Mouse (Mus musculus) embryo, embryonic 9.5 days (tissue): ENCODE measurements around the gene Cilp.

Experiments
- DNase-seq: peaks from one replicate; pipeline ENCODE4 v3.0.0-alpha.2; 2017; ENCODE audit errors: extremely low spot score

Gene Cilp

DNA sequence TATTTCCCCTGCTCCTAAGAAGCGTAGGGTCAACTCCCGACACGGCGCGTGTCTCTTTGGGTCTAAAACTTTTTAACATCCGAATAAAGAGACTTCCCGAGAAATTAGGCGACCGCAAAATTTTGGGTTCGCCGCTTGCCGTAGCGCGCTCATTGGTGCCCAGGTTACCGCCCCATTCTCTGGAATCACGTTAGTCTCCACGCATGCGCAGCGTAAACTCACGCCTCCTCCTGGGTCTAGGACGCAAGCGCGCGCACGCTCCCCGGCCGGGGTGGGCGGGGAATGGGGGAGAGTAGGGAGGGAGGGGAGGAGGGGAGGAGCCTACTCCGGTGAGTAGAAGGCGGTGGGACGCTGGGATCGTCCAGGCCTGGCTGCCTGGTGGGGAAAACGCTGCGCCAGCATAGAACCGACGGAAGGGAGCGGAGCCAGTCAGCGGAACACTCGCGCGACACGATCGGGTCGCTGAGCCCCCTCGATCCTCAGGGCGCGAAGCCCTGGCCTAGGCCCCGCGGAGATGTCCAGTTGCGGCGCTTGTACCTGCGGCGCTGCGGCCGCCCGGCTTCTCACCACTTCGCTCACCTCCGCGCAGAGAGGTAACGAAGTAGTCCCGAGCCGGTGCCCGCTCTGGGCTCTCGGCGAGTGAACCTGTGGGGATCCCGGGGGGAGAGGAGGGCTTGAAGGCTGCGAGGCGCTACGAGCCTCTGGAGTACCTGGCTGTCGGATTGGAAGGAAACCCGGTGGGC, 29.2 kb downstream of the Cilp start, which contains the start of gene Clpx:
Clpx (plus strand) TSS at position 288 of the 743 bp plus-strand sequence.
- DNase-seq: peak; percentile 99

DNA sequence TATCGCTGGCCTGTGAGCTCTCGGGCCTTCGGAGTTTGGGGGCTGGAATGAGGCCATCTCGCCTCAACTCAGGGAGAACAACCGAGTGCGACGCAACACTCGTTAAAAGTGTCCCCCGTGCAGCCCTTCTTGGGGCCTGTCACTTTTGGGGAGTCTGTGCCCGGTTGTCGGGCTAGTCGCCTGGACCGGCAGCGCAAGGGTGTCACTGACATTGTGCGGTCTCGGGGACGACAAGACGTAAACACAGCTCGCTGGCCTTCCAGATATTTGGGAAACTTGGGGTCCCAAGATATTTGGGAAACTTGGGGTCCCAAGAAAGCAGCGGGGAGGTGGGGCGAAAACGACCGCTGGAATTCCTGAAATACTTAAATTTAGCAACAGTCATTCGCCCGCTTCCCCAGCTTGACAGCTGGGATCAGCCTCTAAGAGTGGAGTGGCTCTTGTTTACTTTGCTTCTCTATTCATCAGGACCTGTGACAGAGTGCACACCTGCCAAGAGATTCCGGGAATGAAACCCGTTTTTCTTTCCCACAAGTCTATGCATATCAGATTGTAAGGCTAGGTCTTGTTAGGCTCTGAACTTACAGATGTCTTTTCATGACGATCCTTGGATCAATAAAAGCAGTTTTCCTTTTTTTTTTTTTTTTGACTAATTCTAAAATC, 29.9 kb downstream of the Cilp start:
- no peak for DNase-seq

DNA sequence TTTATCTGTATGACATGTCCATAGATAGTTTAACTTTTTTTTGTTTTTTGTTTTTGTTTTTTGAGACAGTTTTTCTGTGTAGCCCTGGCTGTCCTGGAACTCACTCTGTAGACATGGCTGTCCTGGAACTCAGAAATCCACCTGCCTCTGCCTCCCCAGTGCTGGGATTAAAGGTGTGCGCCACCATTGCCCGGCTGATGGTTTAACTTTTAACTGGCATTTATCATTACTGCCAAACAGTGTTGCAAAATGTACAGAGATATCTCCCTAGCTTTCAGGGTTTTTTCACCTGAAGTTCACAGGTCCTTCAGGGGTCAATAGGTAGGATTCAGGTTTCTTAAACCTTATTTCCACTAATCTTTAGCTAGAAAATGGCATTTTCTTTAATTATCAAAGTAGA, 32.1 kb downstream of the Cilp start:
- DNase-seq: no peak

DNA sequence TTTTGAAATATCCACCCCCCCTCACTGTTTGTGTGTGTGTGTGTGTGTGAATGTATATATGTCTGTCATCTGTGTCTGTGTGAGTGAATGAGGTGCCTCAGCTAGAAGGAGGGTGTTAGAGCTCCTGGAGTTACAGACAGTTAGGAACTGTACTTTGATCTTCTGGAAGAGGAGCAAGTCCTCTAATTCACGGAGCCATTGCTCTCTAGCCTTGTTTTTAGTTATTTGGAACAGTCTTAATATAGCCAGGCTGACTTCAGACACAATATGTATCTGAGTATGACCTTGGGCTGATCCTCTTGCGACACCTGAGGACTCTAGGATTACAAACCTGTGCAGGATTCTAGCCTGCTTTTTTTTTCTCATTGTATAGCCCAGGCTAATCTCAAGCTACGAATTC, 33.8 kb downstream of the Cilp start:
- DNase-seq: no peak

DNA sequence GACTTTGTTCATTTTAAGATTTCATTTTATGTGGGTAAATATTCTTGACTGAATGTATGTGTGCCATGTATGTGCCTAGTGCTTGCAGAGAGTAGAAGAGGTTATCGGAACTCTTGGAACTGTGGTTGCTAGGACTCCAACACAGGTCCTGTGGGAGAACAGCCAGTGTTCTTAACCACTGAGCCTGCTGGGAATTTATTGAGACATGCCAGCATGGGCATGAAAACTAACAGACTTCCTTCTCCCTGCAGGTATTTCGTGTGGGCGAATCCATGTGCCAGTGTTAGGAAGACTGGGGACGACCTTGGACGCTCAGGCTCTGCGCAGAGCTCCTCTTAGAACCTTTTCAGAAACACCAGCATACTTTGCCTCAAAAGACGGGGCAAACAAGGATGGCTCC, 34.7 kb downstream of the Cilp start:
- no peak for DNase-seq

DNA sequence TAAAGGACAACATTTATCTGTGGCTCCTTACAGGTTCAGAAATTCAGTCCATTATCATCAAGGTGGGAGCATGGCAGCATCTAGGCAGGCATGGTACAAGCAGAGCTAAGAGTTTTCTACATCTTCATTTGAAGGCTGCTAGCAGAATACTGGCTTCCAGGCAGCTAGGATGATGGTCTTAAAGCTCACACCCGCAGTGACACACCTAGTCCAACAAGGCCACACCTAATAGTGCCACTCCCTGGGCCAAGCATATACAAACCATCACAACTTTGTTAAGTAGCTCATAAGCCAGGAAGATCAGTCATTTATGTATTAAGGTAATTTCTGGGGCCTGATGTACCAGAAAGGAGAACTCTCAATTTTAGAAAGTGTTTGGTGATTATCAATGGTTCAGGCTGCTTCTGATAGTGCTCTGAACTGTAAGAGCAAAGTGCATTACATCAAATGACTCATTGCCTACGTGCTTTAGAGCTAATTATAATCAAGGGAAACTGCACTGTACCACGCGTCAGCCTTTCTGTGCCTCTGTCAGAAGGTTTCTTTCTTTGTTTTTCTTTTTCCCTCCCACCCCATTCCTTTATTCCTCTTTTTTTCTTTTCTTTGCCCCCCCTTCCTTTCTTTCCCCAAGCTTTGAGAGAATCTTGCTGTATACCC, 37.5 kb downstream of the Cilp start:
- no peak for DNase-seq

DNA sequence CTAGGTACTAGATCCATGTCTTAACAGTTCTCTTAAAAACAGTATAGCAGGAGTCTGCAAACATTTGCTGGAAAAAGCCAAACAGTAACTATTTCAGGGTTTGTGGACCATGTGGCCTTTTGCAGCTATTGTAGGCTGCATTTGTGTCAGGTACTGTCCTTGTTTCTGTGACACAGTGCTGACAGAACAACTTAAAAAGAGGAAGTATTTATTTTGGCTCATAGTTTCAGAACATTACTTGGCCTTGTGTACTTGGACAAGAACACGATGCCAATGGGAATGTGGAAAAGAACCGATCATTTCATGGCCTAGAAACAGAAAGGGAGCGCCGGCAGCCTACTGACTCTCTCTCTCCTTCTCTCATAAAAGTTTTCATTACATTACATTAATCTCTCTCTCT, 38.6 kb downstream of the Cilp start:
- DNase-seq: no peak

DNA sequence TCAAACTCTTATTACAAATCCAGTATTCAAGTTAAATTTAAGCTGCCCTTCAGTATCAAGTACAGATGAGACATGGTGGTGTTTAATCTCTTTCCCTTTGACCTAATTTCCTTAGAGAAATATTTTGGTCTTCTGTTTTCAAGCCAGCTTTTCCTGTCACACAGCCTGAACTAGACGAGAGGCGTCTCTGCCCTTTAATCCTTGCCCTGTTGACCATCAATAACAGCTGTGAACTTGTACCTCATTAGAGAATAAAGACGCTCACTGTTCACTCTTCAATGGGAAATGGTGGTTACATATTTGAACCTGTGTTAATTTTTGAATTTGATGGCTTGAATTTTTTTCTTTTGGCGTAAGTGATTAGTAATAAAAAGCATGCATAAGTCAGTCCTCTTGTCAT, 39.3 kb downstream of the Cilp start:
- DNase-seq: no peak

DNA sequence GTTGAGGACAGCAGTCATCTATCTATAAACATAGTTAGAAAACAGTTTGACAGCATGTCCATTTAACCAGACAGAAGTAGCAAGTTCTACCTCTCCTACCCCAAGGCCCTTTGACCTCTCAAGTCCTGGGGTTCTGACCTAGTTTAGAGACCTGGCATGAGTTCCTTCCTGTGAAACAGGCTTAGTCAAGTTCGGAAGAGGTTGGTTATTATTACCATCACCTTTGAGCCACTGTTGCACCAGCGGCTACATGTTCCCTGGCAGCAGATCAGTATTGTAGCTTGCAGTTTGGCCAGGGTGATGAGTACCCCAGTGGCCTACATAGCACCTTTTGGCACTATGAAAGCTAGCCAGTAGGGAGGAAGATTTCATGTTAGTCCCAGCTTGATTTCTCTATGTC, 41.7 kb downstream of the Cilp start:
- DNase-seq: no peak

DNA sequence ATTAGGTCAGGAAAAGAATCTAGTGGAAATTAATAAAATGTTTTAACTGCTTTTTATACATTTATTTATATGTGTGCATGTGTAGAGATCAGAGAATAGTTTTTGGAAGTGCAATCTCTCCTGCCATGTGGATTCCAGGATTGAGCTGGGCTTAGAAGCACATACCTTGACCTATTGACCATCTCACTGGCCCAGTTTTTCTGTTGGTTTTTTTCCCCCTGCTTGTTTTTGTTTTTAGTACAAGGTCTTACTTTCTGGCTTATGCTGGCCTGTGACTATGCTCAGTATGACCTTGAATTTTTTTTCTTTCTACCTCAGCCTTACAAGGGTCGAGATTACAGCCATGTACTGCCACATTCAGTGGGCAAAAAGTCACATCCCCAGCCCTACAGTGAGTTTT, 43.0 kb downstream of the Cilp start:
- DNase-seq: no peak

DNA sequence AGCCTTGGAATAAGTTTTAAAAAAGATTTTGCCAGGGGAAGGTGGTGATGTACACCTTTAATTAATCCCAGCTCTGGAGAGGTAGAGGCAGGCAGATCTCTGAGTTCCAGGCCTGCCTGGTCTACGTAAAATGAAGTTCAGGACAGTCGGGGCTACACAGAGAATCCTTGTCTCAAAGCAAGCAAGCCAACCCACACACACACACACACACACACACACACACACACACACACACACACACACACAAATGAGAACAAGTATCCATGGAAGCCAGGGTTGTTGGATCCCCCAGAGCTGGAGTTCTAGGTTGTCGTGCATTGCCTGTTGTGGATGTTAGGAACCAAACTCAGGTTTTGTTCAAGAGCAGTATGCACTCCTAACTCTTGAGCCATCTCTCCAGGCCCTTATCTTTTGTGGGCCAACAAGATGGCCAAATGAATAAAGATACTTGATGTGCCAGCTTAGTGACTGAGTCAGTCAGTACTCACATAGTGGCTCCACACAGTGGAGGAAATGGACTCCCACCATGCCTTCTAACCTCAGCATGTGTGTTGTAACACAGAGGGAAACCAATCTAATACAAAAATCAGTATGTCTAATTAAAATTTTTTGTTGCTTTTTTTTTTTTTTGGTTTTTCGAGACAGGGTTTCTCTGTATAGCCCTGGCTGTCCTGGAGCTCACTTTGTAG, 47.8 kb downstream of the Cilp start:
- no peak for DNase-seq

DNA sequence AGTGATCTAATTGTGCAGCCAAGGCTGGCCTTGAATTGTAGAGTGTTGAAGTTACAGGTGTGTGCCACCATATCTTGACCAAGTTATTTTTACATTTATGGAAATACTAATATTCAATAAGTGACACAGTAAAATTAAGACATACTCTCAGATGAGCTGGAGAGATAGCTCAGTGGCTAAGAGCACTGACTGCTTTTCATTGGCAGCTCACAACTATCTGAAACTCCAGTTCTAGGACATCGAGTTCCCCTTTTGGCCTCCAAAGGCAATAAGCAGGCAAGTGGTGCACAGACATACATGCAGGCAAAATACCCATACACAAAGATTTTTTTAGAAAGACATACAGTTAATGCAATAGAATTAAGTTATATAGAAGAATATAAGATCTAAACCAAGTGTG, 48.9 kb downstream of the Cilp start:
- no peak for DNase-seq

DNA sequence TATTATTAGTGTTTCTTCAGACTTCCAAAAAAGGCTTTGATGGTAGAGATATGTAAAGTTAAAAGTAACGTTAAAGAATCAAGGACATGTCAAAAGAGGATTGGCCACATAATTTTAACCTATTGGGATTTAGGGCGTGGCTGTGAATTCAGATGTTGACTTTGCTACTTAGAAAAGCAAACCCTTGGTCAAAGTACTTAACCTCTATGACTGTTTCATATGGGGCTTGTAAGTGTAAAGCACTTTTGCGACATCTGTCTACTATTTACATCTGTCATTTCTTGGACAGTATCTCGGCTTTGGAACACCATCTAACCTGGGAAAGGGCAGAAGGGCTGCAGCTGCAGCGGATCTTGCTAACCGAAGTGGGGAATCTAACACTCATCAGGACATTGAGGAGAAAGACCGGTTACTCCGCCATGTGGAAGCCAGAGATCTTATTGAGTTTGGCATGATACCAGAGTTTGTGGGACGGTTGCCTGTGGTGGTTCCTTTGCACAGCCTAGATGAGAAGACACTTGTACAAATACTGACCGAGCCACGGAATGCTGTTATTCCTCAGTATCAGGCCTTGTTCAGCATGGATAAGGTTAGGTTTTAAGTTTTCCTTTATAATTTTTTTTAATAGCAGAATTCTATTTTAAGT, 57.4 kb downstream of the Cilp start:
- DNase-seq: no peak

DNA sequence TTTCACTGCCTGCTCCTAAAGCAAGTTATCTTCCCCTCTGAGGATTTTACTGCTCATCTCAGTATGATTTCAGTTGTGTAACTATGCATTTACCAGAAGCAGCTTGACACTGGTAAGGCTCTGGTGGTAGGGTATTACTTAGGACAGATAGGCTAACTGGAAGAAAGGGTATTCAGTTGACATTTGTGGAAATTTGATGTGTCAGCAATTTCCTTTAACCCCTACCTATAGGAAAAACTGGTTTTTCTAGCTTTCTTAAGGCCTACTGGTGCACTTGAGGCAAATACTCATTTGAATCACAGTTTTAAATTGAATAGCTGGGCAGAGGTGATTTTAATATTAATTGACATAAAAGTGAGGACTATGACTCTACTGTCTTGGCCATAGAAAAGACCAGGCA, 61.0 kb downstream of the Cilp start:
- DNase-seq: no peak

DNA sequence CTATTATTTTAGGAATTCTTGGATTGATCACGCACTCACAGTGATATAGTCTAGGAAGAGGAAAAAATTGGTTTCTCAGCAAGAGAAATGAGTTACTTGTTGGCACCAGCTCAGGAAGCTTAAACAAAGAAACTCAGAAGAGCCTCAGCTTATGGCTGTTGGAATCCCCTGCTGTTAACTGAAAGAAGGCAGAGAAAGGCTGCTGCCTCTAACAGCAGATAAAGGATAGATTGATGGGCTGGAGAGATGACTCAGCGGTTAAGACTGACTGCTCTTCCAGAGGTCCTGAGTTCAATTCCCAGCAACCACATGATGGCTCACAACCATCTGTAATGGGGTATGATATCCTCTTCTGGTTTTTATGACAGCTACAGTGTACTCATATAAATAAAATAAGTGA, 62.4 kb downstream of the Cilp start:
- DNase-seq: no peak
